Mouse (Mus musculus) adrenal gland (tissue): ENCODE results near the gene Plin4.
"Not testable (repeated sequence)": the region's sequence is repeated elsewhere in the genome, so short reads cannot be mapped to it uniquely, and the experiment has no call there.

Experiments
- intact Hi-C: fragments of 180-260 bp; cut with DNase I; formaldehyde crosslinking; loops from one replicate; pipeline ENCODE4 v1.15.1; 2025

Gene Plin4

GRCm38 (mm10) chr17:56128246-56128645 is 18.6 kb upstream of the Plin4 start:
- intact Hi-C loops, result no loop called here

- intact Hi-C loops, result no loop called here
These were observed 16.6 kb upstream of the Plin4 start for GRCm38 (mm10) chr17:56126175-56126574.

GRCm38 (mm10) chr17:56125276-56125630 is 15.7 kb upstream of the Plin4 start:
- intact Hi-C loops, result no loop called here

- intact Hi-C loops, result no loop called here
These were observed 15.0 kb upstream of the Plin4 start for GRCm38 (mm10) chr17:56124377-56125275.

- intact Hi-C loops, result no loop called here
These were observed 14.2 kb upstream of the Plin4 start for GRCm38 (mm10) chr17:56123681-56124340.

- intact Hi-C loops, result no loop called here
These were observed 13.6 kb upstream of the Plin4 start for GRCm38 (mm10) chr17:56123161-56123560.

- intact Hi-C loops, result no loop called here
These were observed 12.2 kb upstream of the Plin4 start, which contains the start of gene Lrg1 for GRCm38 (mm10) chr17:56121826-56122225. Gene Lrg1, minus strand, starts transcription at chr17:56122001.

GRCm38 (mm10) chr17:56119981-56120880 is 10.6 kb upstream of the Plin4 start:
- intact Hi-C loops, result no loop called here

- intact Hi-C loops, result no loop called here
These were observed 9.8 kb upstream of the Plin4 start for GRCm38 (mm10) chr17:56119431-56119830.

- intact Hi-C loops, result no loop called here
These were observed 7.7 kb upstream of the Plin4 start, which contains the start of gene Plin5 for GRCm38 (mm10) chr17:56117251-56117710. Gene Plin5, minus strand, starts transcription at chr17:56117596.

- intact Hi-C loops, result no loop called here
These were observed 6.6 kb upstream of the Plin4 start for GRCm38 (mm10) chr17:56116193-56116592.

- intact Hi-C loops, result no loop called here
These were observed 3.1 kb upstream of the Plin4 start for GRCm38 (mm10) chr17:56112743-56113142.

- intact Hi-C loops, result no loop called here
These were observed 2.3 kb upstream of the Plin4 start for GRCm38 (mm10) chr17:56111864-56112263.

- intact Hi-C loops, result no loop called here
These were observed 1.4 kb upstream of the Plin4 start for GRCm38 (mm10) chr17:56111021-56111420.

- intact Hi-C loops, result no loop called here
These were observed 968 bp upstream of the Plin4 start for GRCm38 (mm10) chr17:56110571-56110970.

- intact Hi-C loops, result no loop called here
These were observed 1.1 kb downstream of the Plin4 start for GRCm38 (mm10) chr17:56108334-56109044.

- intact Hi-C loops, result no loop called here
These were observed 1.9 kb downstream of the Plin4 start for GRCm38 (mm10) chr17:56107736-56108135.

GRCm38 (mm10) chr17:56106981-56107380 is 2.6 kb downstream of the Plin4 start:
- intact Hi-C loops, result no loop called here

- intact Hi-C loops, result not testable (repeated sequence)
These were observed 3.2 kb downstream of the Plin4 start for GRCm38 (mm10) chr17:56106436-56106835.

GRCm38 (mm10) chr17:56104821-56105220 is 4.8 kb downstream of the Plin4 start:
- intact Hi-C loops, result not testable (repeated sequence)
